Mouse (Mus musculus) MEL (cell line): ENCODE measurements around the gene Fbxo6. TPM values are rescaled to one million over a fixed set of nuclear protein-coding genes. Genes with fewer than 3 reads are reported as not detected.

ENCODE experiments used
- DNase-seq: peaks from one replicate; pipeline ENCODE4 v3.0.0; 2011; ENCODE audit warnings: low read depth, low spot score
- H3K27ac ChIP-seq: 2 replicates; pipeline ENCODE4 v1.5.1; 2012; ENCODE audit warnings: low read depth, mild to moderate bottlenecking, control low read depth, low read length, moderate library complexity; ENCODE audit not compliant: control insufficient read depth
- H3K27me3 ChIP-seq, 2 experiments: fragments of 150-350 bp in 1 of 2; sonication (generic) in 1 of 2; 2 replicates each; pipeline ENCODE4 v1.6.1; 2012; ENCODE audit warnings: low read length in 2 of 2, mild to moderate bottlenecking in 2 of 2, improper control_type of control experiment in 1 of 2, moderate library complexity in 1 of 2; ENCODE audit not compliant: insufficient read depth in 2 of 2, control insufficient read depth in 1 of 2
- H3K36me3 ChIP-seq, 2 experiments: 2 replicates each; pipeline ENCODE4 v1.6.1; 2012 to 2014; ENCODE audit warnings: low read length in 2 of 2, improper control_type of control experiment in 1 of 2, inconsistent platforms in 1 of 2, mild to moderate bottlenecking in 1 of 2; ENCODE audit not compliant: insufficient read depth in 2 of 2, control insufficient read depth in 1 of 2
- H3K4me1 ChIP-seq, 2 experiments: fragments of 150-350 bp in 1 of 2; sonication (generic) in 1 of 2; 2 replicates each; pipeline ENCODE4 v1.6.1; 2012; ENCODE audit warnings: low read length in 2 of 2, improper control_type of control experiment in 1 of 2, mild to moderate bottlenecking in 1 of 2; ENCODE audit not compliant: insufficient read depth in 2 of 2, control insufficient read depth in 1 of 2
- H3K4me3 ChIP-seq, 2 experiments: fragments of 150-350 bp in 1 of 2; sonication (generic) in 1 of 2; 2 replicates each; pipeline ENCODE4 v1.5.1; 2012; ENCODE audit warnings: low read depth in 2 of 2, low read length in 2 of 2, mild to moderate bottlenecking in 2 of 2, moderate library complexity in 2 of 2, control low read depth in 1 of 2, improper control_type of control experiment in 1 of 2; ENCODE audit not compliant: control insufficient read depth in 1 of 2, insufficient read depth in 1 of 2
- H3K79me2 ChIP-seq: 2 replicates; pipeline ENCODE4 v1.6.1; 2012; ENCODE audit warnings: mild to moderate bottlenecking, low read length, moderate library complexity; ENCODE audit not compliant: control insufficient read depth, poor library complexity, insufficient read depth
- H3K9ac ChIP-seq: 2 replicates; pipeline ENCODE4 v1.6.1; 2012; ENCODE audit warnings: low read depth, mild to moderate bottlenecking, control low read depth, low read length, moderate library complexity; ENCODE audit not compliant: control insufficient read depth, poor library complexity, severe bottlenecking
- H3K9me3 ChIP-seq: fragments of 150-350 bp; sonication (generic); replicated peaks from 2 replicates; pipeline ENCODE4 v1.6.1; 2012; ENCODE audit warnings: mild to moderate bottlenecking, low read length, improper control_type of control experiment, moderate library complexity; ENCODE audit not compliant: insufficient read depth
- EP300 ChIP-seq, 2 experiments: IDR thresholded peaks; 2 replicates each; pipeline ENCODE4 v1.6.1; 2011; ENCODE audit warnings: improper control_type of control experiment in 2 of 2, low read length in 2 of 2, low read depth in 1 of 2, mild to moderate bottlenecking in 1 of 2
- ETS1 ChIP-seq: IDR thresholded peaks from 2 replicates; pipeline ENCODE4 v1.6.1; 2012; ENCODE audit warnings: low read depth, mild to moderate bottlenecking, inconsistent platforms, low read length, improper control_type of control experiment, moderate library complexity
- GABPA ChIP-seq: IDR thresholded peaks from 2 replicates; pipeline ENCODE4 v1.6.1; 2012; ENCODE audit warnings: low read depth, mild to moderate bottlenecking, inconsistent platforms, low read length, improper control_type of control experiment, moderate library complexity
- GATA1 ChIP-seq: IDR thresholded peaks from 2 replicates; pipeline ENCODE4 v1.6.1; 2011; ENCODE audit warnings: low read depth, low read length, improper control_type of control experiment
- JUND ChIP-seq: IDR thresholded peaks from 2 replicates; pipeline ENCODE4 v1.6.1; 2011; ENCODE audit warnings: low read depth, mild to moderate bottlenecking, improper control_type of control experiment, low read length
- KAT2A ChIP-seq: conservative IDR thresholded peaks from 2 replicates; pipeline ENCODE4 v1.6.1; 2012; ENCODE audit warnings: low read depth, low read length, improper control_type of control experiment, inconsistent platforms
- MAFK ChIP-seq: IDR thresholded peaks from 2 replicates; pipeline ENCODE4 v1.6.1; 2011; ENCODE audit warnings: low read depth, mild to moderate bottlenecking, low read length, improper control_type of control experiment, borderline replicate concordance
- MEF2A ChIP-seq: IDR thresholded peaks from 2 replicates; pipeline ENCODE4 v1.6.1; 2014; ENCODE audit warnings: low read depth, mild to moderate bottlenecking, inconsistent platforms, low read length, improper control_type of control experiment; ENCODE audit not compliant: poor library complexity, insufficient replicate concordance, severe bottlenecking; ENCODE audit errors: extremely low read depth
- MYC ChIP-seq: IDR thresholded peaks from 2 replicates; pipeline ENCODE4 v1.6.1; 2011; ENCODE audit warnings: low read depth, mild to moderate bottlenecking, low read length, improper control_type of control experiment, moderate library complexity
- NRF1 ChIP-seq: IDR thresholded peaks from 2 replicates; pipeline ENCODE4 v1.6.1; 2014; ENCODE audit warnings: low read depth, mild to moderate bottlenecking, inconsistent platforms, low read length, improper control_type of control experiment, moderate library complexity; ENCODE audit not compliant: poor library complexity, insufficient read depth, severe bottlenecking
- POLR2AphosphoS5 ChIP-seq: IDR thresholded peaks from 2 replicates; pipeline ENCODE4 v1.6.1; 2012; ENCODE audit warnings: low read depth, borderline replicate concordance, mild to moderate bottlenecking, inconsistent platforms, low read length, moderate library complexity, mixed read lengths
- RCOR1 ChIP-seq: IDR thresholded peaks from 2 replicates; pipeline ENCODE4 v1.6.1; 2012; ENCODE audit warnings: low read depth, mild to moderate bottlenecking, inconsistent platforms, low read length, improper control_type of control experiment
- SMC3 ChIP-seq: IDR thresholded peaks from 2 replicates; pipeline ENCODE4 v1.6.1; 2011; ENCODE audit warnings: low read depth, low read length, improper control_type of control experiment
- TBP ChIP-seq: IDR thresholded peaks from 2 replicates; pipeline ENCODE4 v1.8.0; 2011; ENCODE audit warnings: low read depth, low read length, improper control_type of control experiment
- ZMIZ1 ChIP-seq: IDR thresholded peaks from 2 replicates; pipeline ENCODE4 v1.6.1; 2012; ENCODE audit warnings: low read depth, mild to moderate bottlenecking, inconsistent platforms, low read length, improper control_type of control experiment, moderate library complexity
- polyA plus RNA-seq, 2 experiments: library from polyadenylated mRNA; stranded (reverse) in 1 of 2; unstranded in 1 of 2; fragments of >175 nt in 1 of 2; fragments of >200 nt in 1 of 2; gene quantifications; 2 replicates each; pipeline versions ENCODE4 v1.2.1 to v1.2.4; 2012; ENCODE audit warnings: low replicate concordance in 2 of 2, low read depth in 1 of 2; ENCODE audit not compliant: insufficient read length in 2 of 2, insufficient read depth in 1 of 2, missing spikeins in 1 of 2
- total RNA-seq: library from RNA; depleted of rRNA; stranded (reverse); fragments of 300-350 nt; gene quantifications from 2 replicates; pipeline ENCODE4 v1.2.3, GENCODE M21; 2012

The Fbxo6 gene
- total and polyA plus RNA-seq, 3 experiments, result 37.3 to 62.6 TPM; not detected in 1

DNA sequence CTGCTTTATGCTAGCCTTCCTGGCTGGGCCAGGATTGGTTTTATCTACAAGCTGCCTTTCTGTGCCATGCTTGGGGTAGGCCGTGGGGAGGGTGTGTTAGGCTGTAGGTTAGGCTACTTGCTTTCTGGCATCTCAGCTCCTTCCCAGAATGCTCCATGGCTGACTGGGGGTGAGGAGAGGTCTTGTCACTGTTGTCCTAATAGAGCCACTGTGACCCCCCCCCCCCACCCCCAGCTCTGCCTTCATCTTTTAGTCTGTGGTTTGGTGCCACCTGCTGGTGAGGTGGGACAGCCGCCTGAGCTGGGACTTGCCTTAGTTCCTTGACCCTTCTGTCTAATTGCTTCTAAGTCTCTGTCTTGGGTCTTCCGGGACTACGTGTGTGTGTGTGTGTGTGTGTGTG lies 15.0 kb upstream of the Fbxo6 start (continued):
- TF ChIP-seq ETS1, result no peak
- TF ChIP-seq POLR2AphosphoS5, result no peak

DNA sequence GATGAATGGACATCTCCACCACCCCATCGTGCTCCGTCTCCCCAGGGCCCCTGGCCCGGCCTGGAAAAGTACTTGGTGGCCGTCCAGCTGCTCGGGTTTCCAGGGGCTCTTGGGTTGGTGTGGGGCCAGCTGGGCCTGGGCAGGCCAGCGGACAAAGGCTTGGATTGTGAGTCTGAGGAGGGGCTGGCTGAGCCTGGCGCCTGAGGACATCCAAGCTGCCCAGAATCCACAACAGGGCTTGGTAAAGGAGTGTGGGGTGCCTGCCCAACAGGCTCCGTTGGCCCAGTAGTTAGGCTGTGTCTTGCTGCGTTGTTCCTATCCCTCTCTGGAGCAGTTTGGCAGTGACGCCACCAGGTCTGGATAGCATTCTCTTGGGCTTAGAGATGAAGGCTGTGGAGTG lies 14.5 kb upstream of the Fbxo6 start:
- Histone ChIP-seq H3K27me3 (no peaks in the 10 kb centered on the region; a peak in 1 of 4 replicates), H3K79me2 (no peaks in the 10 kb centered on the region), H3K4me3 (no peak overlapping the region), H3K4me1 (no peaks in the 10 kb centered on the region; a peak in 2 of 4 replicates), H3K9me3 (no peaks in the 10 kb centered on the region), H3K36me3 (no peaks in the 10 kb centered on the region), H3K9ac (no peak overlapping the region), H3K27ac (no peak overlapping the region)
- DNase-seq, result no peak
- TF ChIP-seq TBP (no peak), POLR2AphosphoS5 (no peak), ZMIZ1 (no peak), SMC3 (no peak), KAT2A (no peak), MEF2A (no peak), GATA1 (no peak)

DNA sequence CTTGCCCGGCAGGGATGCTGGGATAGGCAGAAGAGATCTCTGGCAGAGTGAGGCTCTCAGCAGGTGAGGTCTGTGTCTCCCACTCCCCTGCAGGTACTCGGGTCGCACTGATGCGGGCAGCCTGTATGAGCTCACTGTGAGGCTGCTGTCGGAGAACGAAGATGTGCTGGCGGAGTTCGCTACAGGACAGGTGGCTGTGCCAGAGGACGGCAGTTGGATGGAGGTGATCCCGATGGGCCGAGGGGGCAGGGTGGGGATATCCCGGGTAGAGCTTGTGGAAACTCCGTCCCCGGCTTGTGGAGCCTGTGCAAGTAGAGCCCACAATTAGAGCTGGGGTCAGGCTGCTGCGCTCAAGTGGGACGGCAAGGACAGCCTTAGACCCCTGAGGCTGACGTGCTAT lies 13.6 kb upstream of the Fbxo6 start:
- no peaks in the 10 kb centered on the region for H3K9me3 ChIP-seq
- no peaks in the 10 kb centered on the region; a peak in 1 of 4 replicates for H3K27me3 ChIP-seq
- no peak overlapping the region for H3K9ac ChIP-seq
- no peak overlapping the region for H3K27ac ChIP-seq
- no peaks in the 10 kb centered on the region for H3K36me3 ChIP-seq
- TF ChIP-seq JUND (no peak), POLR2AphosphoS5 (no peak), NRF1 (no peak), RCOR1 (no peak), KAT2A (no peak), MYC (no peak), GABPA (no peak), ZMIZ1 (no peak), MAFK (no peak), EP300 (IDR thresholded peaks at IDR 0.05; ENCODE audit: low read depth in 1 of 2, low read length in 2 of 2) (no peak)
- TF ChIP-seq, all 39 proteins: peak for 0
- no peak for DNase-seq
- Histone ChIP-seq H3K4me1 (no peaks in the 10 kb centered on the region; a peak in 2 of 4 replicates), H3K4me3 (no peak overlapping the region), H3K79me2 (no peaks in the 10 kb centered on the region)
